Mouse (Mus musculus): Measurements from ENCODE around the gene Tmco3. TPM values are rescaled to one million over a fixed set of nuclear protein-coding genes. Genes with fewer than 3 reads are reported as not detected.

Gene Tmco3
- polyA plus RNA-seq, 1 experiment: 22.4 TPM

- peaks cover 52% of the 10 kb centered on the region for H3K36me3 ChIP-seq (ENCODE audit: control insufficient read depth, insufficient read depth, low read length)
- H3K4me1 ChIP-seq (replicated peaks; ENCODE audit: control insufficient read depth, insufficient read depth, low read length): no peaks in the 10 kb centered on the region
Measured at GRCm38 (mm10) chr8:13352601-13353000, 64.6 kb downstream of the Tmco3 start.

GRCm38 (mm10) chr8:13353155-13353833 lies 65.3 kb downstream of the Tmco3 start:
- Histone ChIP-seq H3K36me3 (ENCODE audit: control insufficient read depth, insufficient read depth, low read length) (peaks cover 56% of the 10 kb centered on the region), H3K4me3 (ENCODE audit: control insufficient read depth, insufficient read depth, low read length) (no peak overlapping the region), H3K27ac (ENCODE audit: control insufficient read depth, insufficient read depth, low read length) (no peak overlapping the region), H3K27me3 (ENCODE audit: control insufficient read depth, insufficient read depth, low read length) (no peaks in the 10 kb centered on the region), H3K4me1 (replicated peaks; ENCODE audit: control insufficient read depth, insufficient read depth, low read length) (no peaks in the 10 kb centered on the region)
- TF ChIP-seq CTCF (IDR thresholded peaks at IDR 0.05; ENCODE audit: borderline replicate concordance, control insufficient read depth, extremely low read depth, insufficient read depth, low read length, poor library complexity) (no peak), POLR2A (IDR thresholded peaks at IDR 0.05; ENCODE audit: control insufficient read depth, extremely low read depth, insufficient read depth, low read length, poor library complexity) (no peak)
- DNase-seq: no peak
- 89% methylated on average over 9 of the region's 9 CpGs for WGBS

More at GRCm38 (mm10) chr8:13352601-13353000, 64.6 kb downstream of the Tmco3 start:
- DNase-seq: no peak
- Histone ChIP-seq H3K4me3 (ENCODE audit: control insufficient read depth, insufficient read depth, low read length) (no peak overlapping the region), H3K27ac (ENCODE audit: control insufficient read depth, insufficient read depth, low read length) (no peak overlapping the region), H3K27me3 (ENCODE audit: control insufficient read depth, insufficient read depth, low read length) (no peaks in the 10 kb centered on the region)
- TF ChIP-seq CTCF (IDR thresholded peaks at IDR 0.05; ENCODE audit: borderline replicate concordance, control insufficient read depth, extremely low read depth, insufficient read depth, low read length, poor library complexity) (no peak), POLR2A (IDR thresholded peaks at IDR 0.05; ENCODE audit: control insufficient read depth, extremely low read depth, insufficient read depth, low read length, poor library complexity) (no peak)
- WGBS: 93% methylated on average over 8 of the region's 8 CpGs

GRCm38 (mm10) chr8:13353883-13354282 lies 65.9 kb downstream of the Tmco3 start:
- peaks cover 57% of the 10 kb centered on the region for H3K36me3 ChIP-seq (ENCODE audit: control insufficient read depth, insufficient read depth, low read length)
- H3K4me1 ChIP-seq (replicated peaks; ENCODE audit: control insufficient read depth, insufficient read depth, low read length): no peaks in the 10 kb centered on the region
- H3K4me3 ChIP-seq (ENCODE audit: control insufficient read depth, insufficient read depth, low read length): no peak overlapping the region
- no peak overlapping the region for H3K27ac ChIP-seq (ENCODE audit: control insufficient read depth, insufficient read depth, low read length)
- WGBS: 93% methylated on average over 4 of the region's 4 CpGs
- no peak for TF ChIP-seq POLR2A (IDR thresholded peaks at IDR 0.05; ENCODE audit: control insufficient read depth, extremely low read depth, insufficient read depth, low read length, poor library complexity)
- no peak for TF ChIP-seq CTCF (IDR thresholded peaks at IDR 0.05; ENCODE audit: borderline replicate concordance, control insufficient read depth, extremely low read depth, insufficient read depth, low read length, poor library complexity)
- no peaks in the 10 kb centered on the region for H3K27me3 ChIP-seq (ENCODE audit: control insufficient read depth, insufficient read depth, low read length)
- DNase-seq: no peak

GRCm38 (mm10) chr8:13356221-13356620 lies 68.2 kb downstream of the Tmco3 start:
- no peaks in the 10 kb centered on the region for H3K4me1 ChIP-seq (replicated peaks; ENCODE audit: control insufficient read depth, insufficient read depth, low read length)
- no peak for DNase-seq
- no peaks in the 10 kb centered on the region for H3K27me3 ChIP-seq (ENCODE audit: control insufficient read depth, insufficient read depth, low read length)
- peaks cover 60% of the 10 kb centered on the region for H3K36me3 ChIP-seq (ENCODE audit: control insufficient read depth, insufficient read depth, low read length)
- H3K27ac ChIP-seq (ENCODE audit: control insufficient read depth, insufficient read depth, low read length): no peak overlapping the region
- WGBS: 91% methylated on average over 6 of the region's 6 CpGs
- H3K4me3 ChIP-seq (ENCODE audit: control insufficient read depth, insufficient read depth, low read length): no peak overlapping the region
- TF ChIP-seq CTCF (IDR thresholded peaks at IDR 0.05; ENCODE audit: borderline replicate concordance, control insufficient read depth, extremely low read depth, insufficient read depth, low read length, poor library complexity) (no peak), POLR2A (IDR thresholded peaks at IDR 0.05; ENCODE audit: control insufficient read depth, extremely low read depth, insufficient read depth, low read length, poor library complexity) (no peak)

- H3K4me3 ChIP-seq (ENCODE audit: control insufficient read depth, insufficient read depth, low read length): no peak overlapping the region
- H3K4me1 ChIP-seq (replicated peaks; ENCODE audit: control insufficient read depth, insufficient read depth, low read length): no peaks in the 10 kb centered on the region
- no peak overlapping the region for H3K27ac ChIP-seq (ENCODE audit: control insufficient read depth, insufficient read depth, low read length)
- TF ChIP-seq CTCF (IDR thresholded peaks at IDR 0.05; ENCODE audit: borderline replicate concordance, control insufficient read depth, extremely low read depth, insufficient read depth, low read length, poor library complexity): no peak
- no peak for TF ChIP-seq POLR2A (IDR thresholded peaks at IDR 0.05; ENCODE audit: control insufficient read depth, extremely low read depth, insufficient read depth, low read length, poor library complexity)
- H3K36me3 ChIP-seq (ENCODE audit: control insufficient read depth, insufficient read depth, low read length): peaks cover 60% of the 10 kb centered on the region
- no peaks in the 10 kb centered on the region for H3K27me3 ChIP-seq (ENCODE audit: control insufficient read depth, insufficient read depth, low read length)
- WGBS: 33% methylated on average over 10 of the region's 10 CpGs
- DNase-seq: no peak
Measured at GRCm38 (mm10) chr8:13356681-13357080, 68.7 kb downstream of the Tmco3 start.

- Histone ChIP-seq H3K4me1 (replicated peaks; ENCODE audit: control insufficient read depth, insufficient read depth, low read length) (no peaks in the 10 kb centered on the region), H3K27me3 (ENCODE audit: control insufficient read depth, insufficient read depth, low read length) (no peaks in the 10 kb centered on the region), H3K4me3 (ENCODE audit: control insufficient read depth, insufficient read depth, low read length) (no peak overlapping the region), H3K27ac (ENCODE audit: control insufficient read depth, insufficient read depth, low read length) (no peak overlapping the region), H3K36me3 (ENCODE audit: control insufficient read depth, insufficient read depth, low read length) (peaks cover 70% of the 10 kb centered on the region)
- 48% methylated on average over 7 of the region's 7 CpGs for WGBS
- TF ChIP-seq POLR2A (IDR thresholded peaks at IDR 0.05; ENCODE audit: control insufficient read depth, extremely low read depth, insufficient read depth, low read length, poor library complexity) (no peak), CTCF (IDR thresholded peaks at IDR 0.05; ENCODE audit: borderline replicate concordance, control insufficient read depth, extremely low read depth, insufficient read depth, low read length, poor library complexity) (no peak)
- no peak for DNase-seq
Measured at GRCm38 (mm10) chr8:13360213-13360612, 72.2 kb downstream of the Tmco3 start.

Data from thymus, adult 2 months (tissue).